Mouse (Mus musculus) intestine, embryonic 14.5 days (tissue): ENCODE measurements around the gene Nsmce3. TPM values are rescaled to one million over a fixed set of nuclear protein-coding genes. Genes with fewer than 3 reads are reported as not detected.

Experiments used
- ATAC-seq: fragments of 200-750 bp; cut with Nextera tagmentation; replicated peaks from 2 replicates; pipeline ENCODE4 v1.8.0; 2017; ENCODE audit warnings: low read depth, moderate number of reproducible peaks, moderate TSS enrichment, moderate library complexity; ENCODE audit not compliant: low FRiP score, low TSS enrichment
- DNase-seq: peaks from one replicate; pipeline ENCODE4 v3.0.0-alpha.2; 2018; ENCODE audit warnings: low spot score
- H3K27ac ChIP-seq: fragments of 300-500 bp; sonication (generic); 2 replicates; pipeline ENCODE4 v1.5.1; 2014; ENCODE audit warnings: low read depth, mild to moderate bottlenecking, control low read depth
- H3K27me3 ChIP-seq: fragments of 300-500 bp; sonication (generic); replicated peaks from 2 replicates; pipeline ENCODE4 v1.6.1; 2014; ENCODE audit warnings: low read length, control low read depth; ENCODE audit not compliant: control insufficient read depth, insufficient read depth
- H3K36me3 ChIP-seq: fragments of 300-500 bp; sonication (generic); 2 replicates; pipeline ENCODE4 v1.6.1; 2014; ENCODE audit warnings: low read length, control low read depth; ENCODE audit not compliant: control insufficient read depth, insufficient read depth
- H3K4me1 ChIP-seq: fragments of 300-500 bp; sonication (generic); replicated peaks from 2 replicates; pipeline ENCODE4 v1.6.1; 2014; ENCODE audit warnings: low read length, control low read depth, mixed read lengths; ENCODE audit not compliant: control insufficient read depth, insufficient read depth
- H3K4me2 ChIP-seq: fragments of 300-500 bp; sonication (generic); 2 replicates; pipeline ENCODE4 v1.6.1; 2014; ENCODE audit warnings: low read length
- H3K4me3 ChIP-seq: fragments of 300-500 bp; sonication (generic); 2 replicates; pipeline ENCODE4 v1.5.1; 2014; ENCODE audit warnings: low read depth, low read length, control low read depth, mixed read lengths
- H3K9ac ChIP-seq: fragments of 300-500 bp; sonication (generic); 2 replicates; pipeline ENCODE4 v1.6.1; 2014; ENCODE audit warnings: mild to moderate bottlenecking, low read length
- H3K9me3 ChIP-seq: fragments of 300-500 bp; sonication (generic); 2 replicates; pipeline ENCODE4 v1.6.1; 2016; ENCODE audit warnings: low read length, control low read depth; ENCODE audit not compliant: control insufficient read depth
- WGBS: fragments of 180-500 bp; shearing (Covaris S2); extraction: QIAGEN DNeasy Blood & Tissue Kit; methylation state at CpG from one replicate; pipeline ENCODE4 v1.1.7; 2014; 5-methylcytosine and 5-hydroxymethylcytosine counted together
- polyA plus RNA-seq: library from polyadenylated mRNA; unstranded; fragments of >200 nt; fragmentation: Nextera tagmentation; extraction: Ambion mirVana; gene quantifications from 2 replicates; pipeline ENCODE4 v1.2.1, GENCODE M21; 2014

Nsmce3 gene
- polyA plus RNA-seq, 1 experiment from 2014 or later: 13.6 TPM

- Histone ChIP-seq H3K4me1 (peaks cover 13% of the 10 kb centered on the region), H3K9me3 (no peaks in the 10 kb centered on the region), H3K27me3 (no peaks in the 10 kb centered on the region), H3K4me3 (no peak overlapping the region), H3K27ac (no peak overlapping the region), H3K36me3 (no peaks in the 10 kb centered on the region), H3K9ac (no peak overlapping the region), H3K4me2 (no peak overlapping the region)
- 87% methylated on average over 4 of the region's 4 CpGs for WGBS
- DNase-seq: no peak
- ATAC-seq: no peak
Observed at GRCm38 (mm10) chr7:64874941-64875340, 2.1 kb upstream of the Nsmce3 start.

- peak overlapping the region; percentile 93; the same call in 1 of the 2 replicates for H3K9ac ChIP-seq
- ATAC-seq: peak; percentile 3; the same call in 1 of the 2 replicates
- peak overlapping the region; percentile 81 for H3K4me3 ChIP-seq
- 34% methylated on average over 11 of the region's 11 CpGs for WGBS
- no peaks in the 10 kb centered on the region for H3K9me3 ChIP-seq
- no peaks in the 10 kb centered on the region for H3K36me3 ChIP-seq
- H3K4me1 ChIP-seq: peaks cover 17% of the 10 kb centered on the region
- DNase-seq: no peak
- H3K27me3 ChIP-seq: no peaks in the 10 kb centered on the region
- peak overlapping the region; percentile 87 for H3K4me2 ChIP-seq
- peak overlapping the region; percentile 97 for H3K27ac ChIP-seq
Observed at GRCm38 (mm10) chr7:64873266-64873665, 469 bp upstream of the Nsmce3 start.

DNA sequence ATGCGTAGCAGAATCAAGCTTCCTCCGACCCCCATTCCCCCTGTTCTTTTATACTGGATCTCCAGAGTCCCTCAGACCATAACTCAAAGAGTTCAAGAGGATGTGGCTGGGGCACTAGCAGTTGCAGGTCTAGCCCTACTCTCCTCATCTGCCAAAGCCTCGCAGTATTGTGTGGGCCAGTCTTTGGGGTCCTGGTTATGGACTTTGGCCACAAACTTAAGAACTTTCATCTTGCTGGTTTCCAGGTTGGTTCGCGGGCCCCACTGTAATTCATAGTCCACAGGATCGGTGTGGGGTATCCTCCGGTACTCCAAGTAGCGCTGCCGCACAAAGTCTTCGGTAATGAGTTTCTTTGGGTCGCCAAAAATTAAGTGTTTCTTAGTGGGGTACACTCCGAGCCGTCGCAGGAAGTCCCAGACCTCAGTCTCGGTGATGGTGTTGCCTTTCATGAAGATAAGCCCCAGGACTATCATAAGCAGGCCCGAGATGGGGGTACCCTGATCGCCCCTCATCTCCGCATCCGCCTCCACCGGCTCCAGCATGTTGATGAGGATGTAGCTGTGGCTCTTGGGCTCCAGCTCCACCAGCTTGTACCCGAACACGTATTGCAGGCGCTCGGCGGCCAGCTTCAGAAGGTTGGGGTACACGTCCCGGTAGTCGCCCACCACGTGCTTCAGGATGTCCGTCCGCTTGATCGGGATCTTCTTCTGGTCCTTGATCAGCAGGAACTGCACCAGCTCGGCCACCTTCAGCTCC is 632 bp downstream of the Nsmce3 start:
- Histone ChIP-seq H3K27me3 (no peaks in the 10 kb centered on the region), H3K9ac (peak overlapping the region; percentile 93), H3K27ac (peak overlapping the region; percentile 97), H3K4me3 (peak overlapping the region; percentile 81), H3K4me1 (peaks cover 17% of the 10 kb centered on the region), H3K4me2 (peak overlapping the region; percentile 87), H3K9me3 (no peaks in the 10 kb centered on the region), H3K36me3 (no peaks in the 10 kb centered on the region)
- peak; percentile 55 for DNase-seq
- 2% methylated on average over 33 of the region's 33 CpGs for WGBS
- peak; percentile 73 for ATAC-seq

- Histone ChIP-seq H3K27me3 (no peaks in the 10 kb centered on the region), H3K9me3 (no peaks in the 10 kb centered on the region), H3K4me1 (peaks cover 17% of the 10 kb centered on the region), H3K36me3 (no peaks in the 10 kb centered on the region), H3K27ac (no peak overlapping the region), H3K9ac (no peak overlapping the region), H3K4me2 (no peak overlapping the region), H3K4me3 (no peak overlapping the region)
- whole genome bisulfite sequencing: 75% methylated on average over 6 of the region's 6 CpGs
- no peak for DNase-seq
- ATAC-seq: no peak
Observed at GRCm38 (mm10) chr7:64869549-64870065, 3.2 kb downstream of the Nsmce3 start.

DNA sequence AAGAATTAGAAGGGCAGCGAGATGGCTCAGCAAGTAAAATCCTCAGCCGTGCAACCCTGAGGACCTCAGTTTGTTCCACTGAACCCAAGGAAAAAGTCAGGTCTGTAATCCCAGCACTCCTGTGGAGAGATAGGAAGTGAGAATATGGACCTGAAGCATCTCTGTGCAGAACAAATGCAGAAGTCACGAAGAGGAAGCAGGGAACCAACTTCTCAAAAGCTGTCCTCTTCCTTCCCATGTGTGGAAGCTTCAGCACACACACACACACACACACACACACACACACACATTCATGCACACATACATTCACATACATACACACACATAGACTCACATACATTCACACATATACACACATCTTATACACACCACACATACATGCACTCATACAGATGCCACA is 9.3 kb downstream of the Nsmce3 start:
- no peak overlapping the region for H3K27ac ChIP-seq
- H3K27me3 ChIP-seq: no peaks in the 10 kb centered on the region
- H3K36me3 ChIP-seq: no peaks in the 10 kb centered on the region
- DNase-seq: no peak
- H3K4me3 ChIP-seq: no peak overlapping the region
- 81% methylated on average over 3 of the region's 3 CpGs for WGBS
- H3K4me1 ChIP-seq: no peaks in the 10 kb centered on the region
- ATAC-seq: no peak
- no peaks in the 10 kb centered on the region for H3K9me3 ChIP-seq
- no peak overlapping the region for H3K4me2 ChIP-seq
- H3K9ac ChIP-seq: no peak overlapping the region

DNA sequence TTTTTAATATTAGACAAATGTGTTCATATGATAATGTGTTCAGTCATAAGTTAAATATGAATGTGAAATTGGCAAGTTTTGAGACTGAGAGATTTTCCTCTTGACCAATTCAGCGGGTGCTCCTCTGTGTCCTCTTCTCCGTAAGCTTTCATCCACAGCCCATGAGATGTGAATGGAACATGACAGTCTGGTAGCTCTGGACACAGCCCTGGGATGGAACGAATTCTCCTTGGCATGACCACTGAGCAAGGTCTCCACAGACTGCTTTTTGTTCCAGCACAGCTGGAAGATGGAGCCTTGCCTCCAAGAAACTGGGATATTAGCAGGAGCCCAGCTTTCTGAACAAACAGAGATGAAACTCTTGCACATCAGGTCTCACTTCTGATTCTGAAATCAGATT is 9.8 kb downstream of the Nsmce3 start:
- H3K4me2 ChIP-seq: no peak overlapping the region
- ATAC-seq (no peak), DNase-seq (no peak)
- WGBS: 91% methylated on average over 3 of the region's 3 CpGs
- no peak overlapping the region for H3K9ac ChIP-seq
- no peaks in the 10 kb centered on the region for H3K36me3 ChIP-seq
- no peaks in the 10 kb centered on the region for H3K9me3 ChIP-seq
- no peak overlapping the region for H3K4me3 ChIP-seq
- H3K27me3 ChIP-seq: no peaks in the 10 kb centered on the region
- no peak overlapping the region for H3K27ac ChIP-seq
- no peaks in the 10 kb centered on the region for H3K4me1 ChIP-seq

DNA sequence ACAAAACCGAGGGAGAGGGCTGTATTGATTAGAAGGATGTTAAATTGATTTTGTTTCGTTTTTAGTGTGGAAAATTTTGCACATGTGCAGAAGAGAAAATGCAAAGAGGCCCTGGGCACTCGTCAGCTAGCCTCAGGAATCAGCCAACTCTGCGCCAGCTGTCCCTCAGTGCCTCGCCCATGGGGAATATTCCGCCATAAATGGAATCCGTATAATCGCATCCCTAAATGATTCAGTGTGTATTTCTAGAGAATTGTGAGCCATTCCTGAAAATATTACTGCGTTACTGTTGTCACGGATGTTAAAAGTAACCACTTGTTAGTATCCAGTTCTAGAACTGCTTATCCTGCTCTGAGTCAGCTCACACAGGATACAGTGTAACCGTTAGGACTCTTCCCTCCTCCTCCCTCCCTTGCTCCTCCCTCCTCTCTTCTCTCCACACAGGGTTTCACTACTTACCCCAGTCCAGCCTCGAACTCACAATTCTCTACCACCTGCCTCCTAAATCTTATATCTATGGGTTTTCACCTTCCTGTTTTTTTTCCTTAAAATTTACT is 16.2 kb downstream of the Nsmce3 start:
- DNase-seq (no peak), ATAC-seq (no peak)
- Histone ChIP-seq H3K27me3 (no peaks in the 10 kb centered on the region), H3K4me2 (no peak overlapping the region), H3K9ac (no peak overlapping the region), H3K4me1 (no peaks in the 10 kb centered on the region), H3K4me3 (no peak overlapping the region), H3K27ac (no peak overlapping the region), H3K36me3 (no peaks in the 10 kb centered on the region), H3K9me3 (no peaks in the 10 kb centered on the region)
- 78% methylated on average over 12 of the region's 12 CpGs for WGBS

- 64% methylated on average over 15 of the region's 15 CpGs for WGBS
- H3K27me3 ChIP-seq: no peaks in the 10 kb centered on the region
- DNase-seq (no peak), ATAC-seq (no peak)
- no peak overlapping the region for H3K27ac ChIP-seq
- no peaks in the 10 kb centered on the region for H3K9me3 ChIP-seq
- no peak overlapping the region for H3K9ac ChIP-seq
- no peak overlapping the region for H3K4me3 ChIP-seq
- no peaks in the 10 kb centered on the region for H3K4me1 ChIP-seq
- H3K36me3 ChIP-seq: no peaks in the 10 kb centered on the region
- H3K4me2 ChIP-seq: no peak overlapping the region
Observed at GRCm38 (mm10) chr7:64855976-64856375, 16.8 kb downstream of the Nsmce3 start.
